Mouse (Mus musculus) G1E (cell line): ENCODE measurements around the gene Zbp1. TPM values are rescaled to one million over a fixed set of nuclear protein-coding genes. Genes with fewer than 3 reads are reported as not detected.

Experiments
- ATAC-seq: 2 replicates; pipeline ENCODE4 v1.8.0; 2016; ENCODE audit warnings: mild to moderate bottlenecking; ENCODE audit not compliant: insufficient number of reproducible peaks, poor library complexity, low FRiP score, severe bottlenecking; ENCODE audit errors: extremely low read depth
- DNase-seq: peaks from one replicate; pipeline ENCODE4 v3.0.0; 2012; ENCODE audit warnings: low spot score
- H3K27me3 ChIP-seq: 2 replicates; pipeline ENCODE4 v1.6.1; 2012; ENCODE audit warnings: mild to moderate bottlenecking, low read length, inconsistent platforms; ENCODE audit not compliant: insufficient read depth
- H3K36me3 ChIP-seq: replicated peaks from 2 replicates; pipeline ENCODE3; 2012; ENCODE audit warnings: mild to moderate bottlenecking, inconsistent platforms
- H3K4me1 ChIP-seq: 2 replicates; pipeline ENCODE4 v1.6.1; 2012; ENCODE audit warnings: low read depth, low read length, inconsistent platforms, mixed read lengths; ENCODE audit not compliant: insufficient read depth
- H3K4me3 ChIP-seq: 2 replicates; pipeline ENCODE4 v1.5.1; 2012; ENCODE audit warnings: low read depth, mild to moderate bottlenecking, inconsistent platforms, low read length, moderate library complexity, mixed read lengths
- H3K9me3 ChIP-seq: replicated peaks from 2 replicates; pipeline ENCODE4 v1.6.1; 2012; ENCODE audit warnings: inconsistent platforms
- CTCF ChIP-seq: IDR thresholded peaks from 2 replicates; pipeline ENCODE4 v1.5.1; 2012; ENCODE audit warnings: low read depth, low read length, inconsistent platforms, mixed read lengths
- GATA1 ChIP-seq: IDR thresholded peaks from 2 replicates; pipeline ENCODE4 v1.6.1; 2012; ENCODE audit warnings: borderline replicate concordance, low read length, inconsistent platforms, mixed read lengths
- GATA2 ChIP-seq: IDR thresholded peaks from 2 replicates; pipeline ENCODE4 v1.6.1; 2012; ENCODE audit warnings: low read depth, low read length, inconsistent platforms, borderline replicate concordance
- POLR2AphosphoS5 ChIP-seq: IDR thresholded peaks from 2 replicates; pipeline ENCODE4 v1.6.1; 2012; ENCODE audit warnings: low read depth, low read length, inconsistent platforms; ENCODE audit not compliant: insufficient replicate concordance
- TAL1 ChIP-seq: conservative IDR thresholded peaks from 2 replicates; pipeline ENCODE4 v1.6.1; 2012; ENCODE audit warnings: low read depth, low read length, inconsistent platforms, mixed read lengths
- polyA plus RNA-seq: library from polyadenylated mRNA; stranded (reverse); fragments of >175 nt; gene quantifications from 2 replicates; pipeline ENCODE4 v1.2.3, GENCODE M21; 2012
- total RNA-seq, 2 experiments: library from RNA; stranded (forward) in 1 of 2; stranded (reverse) in 1 of 2; fragments of 200-1000 nt in 1 of 2; fragments of >200 nt in 1 of 2; fragmentation: Nextera tagmentation in 1 of 2; gene quantifications; 2 replicates each; pipeline ENCODE4 v1.2.3; 2014 to 2017

Gene Zbp1
- total and polyA plus RNA-seq, 3 experiments, result 0.11 TPM; not detected in 2

- DNase-seq (no peak), ATAC-seq (no peak)
- no peak overlapping the region for H3K4me3 ChIP-seq
- H3K9me3 ChIP-seq, result peaks cover 94% of the 10 kb centered on the region
- H3K27me3 ChIP-seq, result no peaks in the 10 kb centered on the region
- no peaks in the 10 kb centered on the region for H3K4me1 ChIP-seq
- TF ChIP-seq GATA2 (no peak), TAL1 (no peak), GATA1 (no peak), POLR2AphosphoS5 (no peak), CTCF (no peak)
- no peaks in the 10 kb centered on the region for H3K36me3 ChIP-seq
Observed at GRCm38 (mm10) chr2:173157376-173157775, 61.3 kb downstream of the Zbp1 start.

DNA sequence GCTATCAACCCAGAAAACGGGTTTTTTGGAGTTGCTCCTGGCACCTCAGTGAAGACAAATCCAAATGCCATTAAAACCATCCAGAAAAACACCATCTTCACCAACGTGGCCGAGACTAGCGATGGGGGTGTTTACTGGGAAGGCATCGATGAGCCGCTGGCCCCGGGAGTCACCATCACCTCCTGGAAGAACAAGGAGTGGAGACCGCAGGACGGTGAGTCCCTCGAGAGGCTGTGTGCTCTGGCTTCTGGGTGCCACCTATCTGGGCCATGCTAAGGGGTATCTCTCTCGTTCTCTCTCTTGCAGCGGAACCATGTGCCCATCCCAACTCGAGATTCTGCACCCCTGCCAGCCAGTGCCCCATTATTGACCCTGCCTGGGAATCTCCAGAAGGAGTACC lies 61.8 kb downstream of the Zbp1 start:
- DNase-seq (no peak), ATAC-seq (no peak)
- H3K27me3 ChIP-seq, result no peaks in the 10 kb centered on the region
- TF ChIP-seq CTCF, result no peak
- TF ChIP-seq POLR2AphosphoS5, result no peak
- no peak for TF ChIP-seq TAL1
- TF ChIP-seq GATA1, result no peak
- TF ChIP-seq GATA2, result no peak
- peaks cover 94% of the 10 kb centered on the region for H3K9me3 ChIP-seq
- H3K4me1 ChIP-seq, result no peaks in the 10 kb centered on the region
- no peaks in the 10 kb centered on the region for H3K36me3 ChIP-seq
- H3K4me3 ChIP-seq, result no peak overlapping the region

Other genes starting within 250 kb of the Zbp1 start
- gene Spo11, start 241.2 kb downstream of the Zbp1 start, total RNA-seq (2014; fragmentation: Nextera tagmentation), result not detected in 2 replicates
- not detected in 2 replicates for gene Spo11, start 241.2 kb downstream of the Zbp1 start, total RNA-seq (2017)
- not detected in 2 replicates for gene Spo11, start 241.2 kb downstream of the Zbp1 start, polyA plus RNA-seq
- gene Rae1, start 218.8 kb downstream of the Zbp1 start, total RNA-seq (2014; fragmentation: Nextera tagmentation), result 165 and 189 TPM in 2 replicates
- gene Rae1, start 218.8 kb downstream of the Zbp1 start, total RNA-seq (2017), result 92.4 and 93.2 TPM in 2 replicates
- 60.2 and 71.9 TPM in 2 replicates for gene Rae1, start 218.8 kb downstream of the Zbp1 start, polyA plus RNA-seq
- gene Rbm38, start 198.4 kb downstream of the Zbp1 start, total RNA-seq (2014; fragmentation: Nextera tagmentation), result 299 and 342 TPM in 2 replicates
- 35.7 and 36.0 TPM in 2 replicates for gene Rbm38, start 198.4 kb downstream of the Zbp1 start, total RNA-seq (2017)
- 692 and 737 TPM in 2 replicates for gene Rbm38, start 198.4 kb downstream of the Zbp1 start, polyA plus RNA-seq
- gene Ctcfl, start 99.4 kb downstream of the Zbp1 start, total RNA-seq (2014; fragmentation: Nextera tagmentation), result not detected in 2 replicates
- not detected in 2 replicates for gene Ctcfl, start 99.4 kb downstream of the Zbp1 start, total RNA-seq (2017)
- gene Ctcfl, start 99.4 kb downstream of the Zbp1 start, polyA plus RNA-seq, result not detected in 2 replicates
- not detected in 2 replicates for gene Pck1, start 65.9 kb downstream of the Zbp1 start, total RNA-seq (2014; fragmentation: Nextera tagmentation)
- gene Pck1, start 65.9 kb downstream of the Zbp1 start, total RNA-seq (2017), result 0.11 TPM in 1 of 2 replicates, not detected in the other
- gene Pck1, start 65.9 kb downstream of the Zbp1 start, polyA plus RNA-seq, result not detected in 2 replicates
- not detected in 2 replicates for gene Pmepa1, start 57.6 kb upstream of the Zbp1 start, total RNA-seq (2014; fragmentation: Nextera tagmentation)
- 0.05 TPM in 1 of 2 replicates, not detected in the other for gene Pmepa1, start 57.6 kb upstream of the Zbp1 start, total RNA-seq (2017)
- not detected in 2 replicates for gene Pmepa1, start 57.6 kb upstream of the Zbp1 start, polyA plus RNA-seq